Mouse (Mus musculus) bone marrow macrophage, adult 2 months (primary cell): ENCODE results near the gene Armc10. TPM values are rescaled to one million over a fixed set of nuclear protein-coding genes. Genes with fewer than 3 reads are reported as not detected.
"Not testable (repeated sequence)": the region's sequence is repeated elsewhere in the genome, so short reads cannot be mapped to it uniquely, and the experiment has no call there.

ENCODE experiments used
- H3K27ac ChIP-seq: 2 replicates; pipeline ENCODE4 v1.5.1; 2012; ENCODE audit warnings: low read depth, low read length; ENCODE audit not compliant: insufficient read depth
- H3K4me1 ChIP-seq: 2 replicates; pipeline ENCODE4 v1.6.1; 2012; ENCODE audit warnings: low read length; ENCODE audit not compliant: control insufficient read depth, insufficient read depth
- H3K4me3 ChIP-seq: 2 replicates; pipeline ENCODE4 v1.5.1; 2012; ENCODE audit warnings: mild to moderate bottlenecking, low read length, moderate library complexity; ENCODE audit not compliant: insufficient read depth
- CTCF ChIP-seq: IDR thresholded peaks from 2 replicates; pipeline ENCODE4 v1.5.1; 2012; ENCODE audit warnings: low read depth, mild to moderate bottlenecking, low read length, moderate library complexity
- POLR2A ChIP-seq: IDR thresholded peaks from 2 replicates; pipeline ENCODE4 v1.6.1; 2012; ENCODE audit warnings: mild to moderate bottlenecking, low read depth, low read length, borderline replicate concordance
- polyA plus RNA-seq: library from polyadenylated mRNA; stranded (reverse); fragments of >200 nt; gene quantifications from 2 replicates; pipeline ENCODE4 v1.2.4, GENCODE M21; 2012; ENCODE audit not compliant: missing spikeins, insufficient read depth, insufficient read length

Gene Armc10
- 31.0 and 33.2 TPM in 2 replicates for polyA plus RNA-seq

GRCm38 (mm10) chr5:21645439-21646132 is at the start of gene Armc10, which contains the start of gene Fbxl13:
TSS of gene Armc10 (plus strand) at chr5:21645813.
TSS of gene Fbxl13 (minus strand) at chr5:21645634.
- TF ChIP-seq POLR2A (no peak), CTCF (no peak)
- Histone ChIP-seq H3K4me1 (peaks cover 6% of the 10 kb centered on the region), H3K4me3 (peak within 1 kb of the TSS; percentile 81), H3K27ac (peak within 1 kb of the TSS; percentile 55)

DNA sequence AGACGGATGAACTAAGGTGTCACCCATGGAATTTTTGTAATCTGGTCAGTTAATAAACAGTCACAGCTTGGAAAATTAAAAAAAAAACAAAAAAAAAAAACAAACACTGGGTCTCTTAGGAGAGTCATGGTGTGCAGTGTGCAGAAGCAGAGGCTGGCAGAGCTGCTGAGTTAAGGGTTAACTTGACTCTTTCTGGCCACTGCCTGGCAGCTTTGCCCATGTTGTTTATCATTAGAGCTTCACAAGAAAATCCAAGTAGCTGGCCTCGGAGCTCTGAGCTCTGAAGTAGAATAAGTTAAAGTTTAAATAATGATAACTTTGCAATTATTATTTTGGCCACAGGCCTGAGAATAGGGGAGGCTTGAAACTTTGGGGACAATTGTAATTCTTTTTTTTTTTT is 46.1 kb upstream of the Armc10 start:
- not testable (repeated sequence) for H3K27ac ChIP-seq, H3K4me3 ChIP-seq, H3K4me1 ChIP-seq

GRCm38 (mm10) chr5:21599961-21600360 is 45.7 kb upstream of the Armc10 start:
- TF ChIP-seq CTCF (no peak), POLR2A (no peak)
- Histone ChIP-seq H3K4me3 (no peak overlapping the region), H3K4me1 (no peaks in the 10 kb centered on the region), H3K27ac (no peak overlapping the region)

DNA sequence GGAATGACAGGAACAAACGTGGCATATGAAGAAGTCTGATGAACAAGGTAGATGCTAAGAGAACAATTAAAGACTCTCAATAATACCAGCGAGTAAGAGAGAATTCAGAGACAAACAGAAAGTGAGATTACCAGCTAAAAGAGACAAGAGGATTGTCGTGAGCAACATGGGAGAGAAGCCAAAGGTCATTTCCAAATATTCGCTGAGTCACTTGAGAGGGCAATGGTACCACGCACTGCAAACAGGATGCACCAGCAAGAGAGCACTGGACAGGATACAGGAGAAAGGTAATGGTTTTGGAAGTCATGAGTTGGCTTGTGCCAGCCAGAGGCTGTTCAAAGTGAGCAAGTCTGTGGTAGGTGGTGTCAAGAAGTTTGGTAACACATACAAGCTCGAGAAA is 39.7 kb upstream of the Armc10 start:
- Histone ChIP-seq H3K4me1 (peaks cover 8% of the 10 kb centered on the region), H3K27ac (no peak overlapping the region), H3K4me3 (no peak overlapping the region)
- no peak for TF ChIP-seq CTCF
- no peak for TF ChIP-seq POLR2A

- no peak overlapping the region for H3K4me3 ChIP-seq
- H3K4me1 ChIP-seq = peaks cover 14% of the 10 kb centered on the region
- TF ChIP-seq CTCF (no peak), POLR2A (no peak)
- no peak overlapping the region for H3K27ac ChIP-seq
Observed at GRCm38 (mm10) chr5:21608311-21609304, 37.0 kb upstream of the Armc10 start.

DNA sequence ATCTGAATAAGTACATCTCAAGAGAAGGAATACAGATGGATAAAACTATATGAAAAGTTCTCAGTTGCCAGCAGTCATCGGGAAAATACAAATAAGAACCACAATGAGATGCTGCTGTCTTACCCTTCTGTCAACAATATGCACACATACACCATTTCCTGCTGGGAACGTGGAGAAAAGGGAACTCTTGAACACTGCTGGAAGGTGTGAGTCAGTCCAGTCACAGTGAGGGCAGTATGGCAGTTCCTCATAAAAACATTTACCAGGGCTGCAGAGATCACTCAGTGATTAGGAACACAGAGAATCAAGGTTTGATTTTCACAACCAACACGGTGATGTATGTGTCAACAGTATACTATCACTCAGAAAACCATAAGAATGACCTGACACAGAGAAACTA is 34.6 kb upstream of the Armc10 start:
- Histone ChIP-seq H3K4me3 (no peak overlapping the region), H3K4me1 (peaks cover 18% of the 10 kb centered on the region), H3K27ac (peak overlapping the region; percentile 19; the same call in 1 of the 2 replicates)
- TF ChIP-seq POLR2A (no peak), CTCF (no peak)

- H3K27ac ChIP-seq = peak overlapping the region; percentile 43; the same call in 1 of the 2 replicates
- peaks cover 25% of the 10 kb centered on the region for H3K4me1 ChIP-seq
- H3K4me3 ChIP-seq = not testable (repeated sequence)
Observed at GRCm38 (mm10) chr5:21614299-21614698, 31.3 kb upstream of the Armc10 start.

DNA sequence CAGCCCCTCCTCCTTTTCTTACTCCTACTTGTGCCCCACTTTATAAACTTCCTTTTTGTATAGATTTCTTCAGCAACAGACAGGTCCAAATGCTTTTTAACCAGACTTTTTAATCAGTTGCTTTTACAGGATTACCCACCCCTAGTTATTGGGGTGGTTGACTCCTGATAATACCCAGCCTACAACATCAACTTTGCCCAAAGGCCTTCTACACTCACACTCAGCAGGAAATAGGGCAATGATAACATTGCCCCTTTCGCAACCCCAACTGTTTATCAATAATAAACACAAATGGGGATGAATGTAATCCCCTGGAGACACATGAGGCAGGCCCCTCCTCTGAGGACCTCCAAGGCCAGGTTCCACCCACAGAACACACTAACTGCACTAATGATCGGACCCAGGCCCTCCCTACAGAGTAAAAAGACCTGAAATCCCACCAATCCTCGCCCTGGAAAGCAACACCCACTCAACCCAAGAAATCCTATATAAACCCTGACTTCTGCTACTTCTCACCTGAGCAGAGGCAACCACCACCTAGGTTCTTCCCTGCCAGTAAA is 29.1 kb upstream of the Armc10 start:
- peaks cover 19% of the 10 kb centered on the region for H3K4me1 ChIP-seq
- H3K4me3 ChIP-seq = no peak overlapping the region
- TF ChIP-seq POLR2A (no peak), CTCF (no peak)
- H3K27ac ChIP-seq = no peak overlapping the region

- Histone ChIP-seq H3K4me3 (no peak overlapping the region), H3K27ac (no peak overlapping the region)
- TF ChIP-seq POLR2A = no peak
- no peak for TF ChIP-seq CTCF
Observed at GRCm38 (mm10) chr5:21625916-21626315, 19.7 kb upstream of the Armc10 start.

DNA sequence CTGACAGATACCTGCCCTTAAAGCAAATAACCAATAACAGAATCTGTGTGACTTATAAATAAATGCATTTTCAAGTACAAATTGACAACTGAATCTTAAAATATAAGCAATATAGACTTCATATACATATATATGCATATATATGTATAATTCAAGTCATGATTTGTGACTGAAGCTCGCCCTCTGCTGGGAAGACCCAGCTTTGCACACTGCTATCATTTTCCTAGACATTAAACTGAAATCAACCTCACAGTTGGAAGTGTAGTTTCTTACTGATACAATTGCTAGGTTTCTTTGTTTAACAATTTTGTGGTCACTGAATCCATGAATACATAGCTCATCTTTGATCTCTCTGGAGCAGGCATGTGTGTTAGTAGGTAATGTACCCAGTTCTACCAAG is 4.7 kb upstream of the Armc10 start:
- Histone ChIP-seq H3K4me1 (no peaks in the 10 kb centered on the region), H3K4me3 (no peak overlapping the region), H3K27ac (no peak overlapping the region)
- TF ChIP-seq CTCF = no peak
- no peak for TF ChIP-seq POLR2A

More at GRCm38 (mm10) chr5:21625916-21626315, 19.7 kb upstream of the Armc10 start:
- peaks cover 6% of the 10 kb centered on the region for H3K4me1 ChIP-seq
